Mouse (Mus musculus): ENCODE results near the gene Mdh2. TPM values are rescaled to one million over a fixed set of nuclear protein-coding genes. Genes with fewer than 3 reads are reported as not detected.

Mdh2 gene
- polyA plus RNA-seq, 1 experiment from 2014 or later = 588 TPM

Small RNAs within 50 kb of the gene (microRNA-seq; reads per million reads assigned to microRNA genes)
- gene Gm23268 (not detected), gene Mir7034 (not detected)

Other genes starting within 250 kb of the Mdh2 start
- gene Hip1, start 233.4 kb upstream of the Mdh2 start, polyA plus RNA-seq (2015; fragmentation: Nextera tagmentation; extraction: Ambion mirVana) = 43.2 and 45.2 TPM in 2 replicates
- gene Ccl26, start 214.9 kb upstream of the Mdh2 start, polyA plus RNA-seq (2015; fragmentation: Nextera tagmentation; extraction: Ambion mirVana) = not detected in 2 replicates
- gene Ccl24, start 205.4 kb upstream of the Mdh2 start, polyA plus RNA-seq (2015; fragmentation: Nextera tagmentation; extraction: Ambion mirVana) = 1.9 and 2.4 TPM in 2 replicates
- gene Rhbdd2, start 145.9 kb upstream of the Mdh2 start, polyA plus RNA-seq (2015; fragmentation: Nextera tagmentation; extraction: Ambion mirVana) = 45.9 and 51.9 TPM in 2 replicates
- 78.2 and 89.0 TPM in 2 replicates for gene Por, start 108.4 kb upstream of the Mdh2 start, polyA plus RNA-seq (2015; fragmentation: Nextera tagmentation; extraction: Ambion mirVana)
- 64.2 and 68.1 TPM in 2 replicates for gene Tmem120a, start 34.0 kb upstream of the Mdh2 start, polyA plus RNA-seq (2015; fragmentation: Nextera tagmentation; extraction: Ambion mirVana)
- 0.17 and 0.39 TPM in 2 replicates for gene Styxl1, start 95 bp upstream of the Mdh2 start, polyA plus RNA-seq (2015; fragmentation: Nextera tagmentation; extraction: Ambion mirVana)
- gene Srrm3, start 28.4 kb downstream of the Mdh2 start, polyA plus RNA-seq (2015; fragmentation: Nextera tagmentation; extraction: Ambion mirVana) = 0.55 and 1.2 TPM in 2 replicates
- 70.0 and 72.9 TPM in 2 replicates for gene Hspb1, start 109.4 kb downstream of the Mdh2 start, polyA plus RNA-seq (2015; fragmentation: Nextera tagmentation; extraction: Ambion mirVana)
- 179 and 189 TPM in 2 replicates for gene Ywhag, start 156.1 kb downstream of the Mdh2 start, polyA plus RNA-seq (2015; fragmentation: Nextera tagmentation; extraction: Ambion mirVana)
- gene Ssc4d, start 196.1 kb downstream of the Mdh2 start, polyA plus RNA-seq (2015; fragmentation: Nextera tagmentation; extraction: Ambion mirVana) = 9.6 and 10.1 TPM in 2 replicates
- gene Zp3, start 201.6 kb downstream of the Mdh2 start, polyA plus RNA-seq (2015; fragmentation: Nextera tagmentation; extraction: Ambion mirVana) = 0.30 TPM in 1 of 2 replicates, not detected in the other
- 29.4 and 29.9 TPM in 2 replicates for gene Dtx2, start 216.3 kb downstream of the Mdh2 start, polyA plus RNA-seq (2015; fragmentation: Nextera tagmentation; extraction: Ambion mirVana)